Mouse (Mus musculus) spleen, postnatal 36 days (tissue): ENCODE results near the gene Ttc16.
A peak's percentile ranks its signal among the peaks of the same experiment; 100 is the strongest.

Experiments
- DNase-seq, 2 experiments: peaks; one replicate each; pipeline ENCODE4 v3.0.0; 2022; ENCODE audit warnings: low spot score in 2 of 2, mixed read lengths in 1 of 2

The Ttc16 gene

DNA sequence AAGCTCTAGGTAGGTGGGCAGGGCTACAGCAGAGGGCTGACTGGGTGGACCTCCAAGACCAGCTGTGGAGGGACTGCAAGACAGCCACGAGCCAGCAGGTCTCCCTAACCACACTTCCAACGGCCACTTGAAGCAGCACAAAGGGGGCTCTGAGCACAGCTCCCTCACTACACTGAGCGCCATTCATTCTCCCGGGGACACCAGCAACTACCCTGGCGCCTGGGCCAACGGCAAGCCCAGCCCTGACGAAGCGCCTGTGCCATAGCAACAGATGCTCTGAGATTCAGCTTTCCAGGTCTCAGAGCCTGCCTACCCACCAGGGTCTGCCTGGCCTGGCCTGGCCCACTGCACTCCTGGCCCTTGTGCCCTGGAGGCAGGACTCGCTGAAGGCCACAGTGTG is 56.7 kb downstream of the Ttc16 start:
- no peak for DNase-seq

DNA sequence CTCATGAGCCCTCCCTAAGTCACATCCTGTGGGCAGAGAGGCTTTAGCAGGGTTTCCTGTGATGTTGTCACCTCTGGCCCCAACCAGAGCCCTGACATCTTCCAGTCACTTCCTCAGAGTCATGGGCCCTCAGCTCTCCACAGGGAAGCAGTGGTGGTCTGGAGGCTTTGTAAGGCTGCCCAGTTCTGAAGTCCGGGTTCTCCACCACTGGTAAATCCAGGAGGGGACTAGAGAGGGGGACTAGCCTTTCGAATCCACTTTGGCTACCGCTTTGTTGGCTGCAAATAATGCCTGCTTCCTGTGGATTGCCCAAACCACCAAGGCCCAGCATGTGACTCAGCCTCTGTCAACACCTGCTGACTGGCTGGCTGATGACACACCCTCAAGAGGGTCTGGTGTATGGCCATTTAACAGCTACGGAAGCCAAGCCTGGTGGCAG is 60.4 kb downstream of the Ttc16 start:
- peak; percentile 73 to 78 for DNase-seq

DNA sequence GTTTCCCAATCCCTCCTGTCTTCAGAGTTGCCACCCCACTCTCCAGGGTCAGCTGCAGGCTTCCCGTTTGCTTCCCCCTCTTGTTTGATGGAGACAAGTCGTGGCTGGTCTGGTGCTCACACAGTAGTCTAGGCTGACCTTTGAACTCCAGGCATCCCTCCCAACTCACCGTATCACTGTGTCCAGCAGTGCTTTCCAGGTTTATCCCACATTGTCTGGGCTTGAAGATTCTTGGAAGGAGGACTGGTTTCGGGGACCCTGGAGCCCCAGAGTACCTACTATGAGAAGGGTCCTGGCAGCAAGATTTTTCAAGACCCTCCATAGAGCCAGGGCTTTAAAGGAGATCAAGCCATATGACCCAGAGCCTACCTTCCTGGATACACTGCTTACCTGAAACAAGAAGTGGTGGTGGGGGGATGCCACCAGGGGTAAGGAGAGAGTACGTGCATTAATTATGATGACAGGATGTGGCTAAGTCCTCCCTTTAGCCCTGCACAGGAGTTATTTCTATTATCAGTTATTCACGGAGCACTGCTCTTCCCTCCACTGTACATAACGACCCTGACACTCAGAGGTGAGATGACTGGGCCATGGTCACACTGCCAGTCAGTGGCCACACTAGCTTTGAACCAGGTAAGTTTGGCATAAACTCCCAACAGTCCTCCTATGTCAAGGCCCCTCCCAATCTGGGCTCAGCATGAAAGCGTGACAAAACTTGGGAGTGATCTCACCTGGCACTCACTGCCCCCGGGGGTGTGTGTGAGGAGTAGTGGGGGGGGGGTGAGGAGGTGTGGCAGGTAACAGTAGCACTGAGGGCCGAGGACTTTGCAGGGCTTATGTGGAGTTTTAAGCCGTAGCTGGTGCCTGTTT is 61.1 kb downstream of the Ttc16 start:
- DNase-seq, result peak; percentile 50 to 63

DNA sequence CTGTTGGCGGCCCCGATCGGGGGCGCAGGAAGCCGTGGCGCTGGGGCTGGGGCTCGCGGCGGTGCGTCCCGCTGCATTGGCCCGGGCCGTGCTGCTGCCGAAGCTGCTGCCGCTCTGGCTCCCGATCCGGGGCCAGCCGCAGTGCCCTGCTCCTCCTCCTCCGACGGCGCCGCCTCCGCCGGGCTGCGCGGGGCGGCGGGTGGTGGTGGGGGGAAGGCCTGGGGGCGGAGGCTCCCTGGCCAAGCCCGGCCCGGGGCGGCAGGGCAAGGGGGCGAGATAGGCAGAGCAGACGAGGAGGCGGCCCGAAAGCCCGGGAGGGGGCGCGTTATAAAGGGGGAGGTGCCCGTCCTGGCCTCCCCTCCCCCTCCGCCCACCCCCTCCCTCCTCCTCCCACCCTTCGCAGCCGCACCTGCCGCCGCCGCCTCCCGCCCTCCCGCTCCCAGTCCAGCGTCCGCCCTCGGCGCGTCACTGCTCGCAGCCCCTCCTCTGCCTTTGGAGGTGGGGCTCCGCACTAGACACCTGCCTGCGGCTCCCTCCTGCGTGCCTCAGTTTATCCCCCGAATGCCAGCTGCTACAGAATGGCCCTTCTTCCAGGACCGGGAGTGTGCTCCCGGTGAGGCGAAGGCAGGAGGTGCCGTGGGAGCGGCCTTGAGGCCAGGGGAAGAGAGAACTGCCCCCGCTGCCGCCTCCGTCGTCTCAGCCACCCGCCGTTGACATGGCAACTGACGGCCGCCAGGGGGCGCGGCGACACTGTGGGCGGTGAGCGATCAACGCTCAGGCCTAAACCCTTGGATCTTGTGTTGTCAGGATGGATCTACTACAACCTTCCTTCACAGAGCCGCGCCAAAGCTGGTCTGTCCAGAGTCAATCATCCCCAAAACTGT is 62.3 kb downstream of the Ttc16 start, which contains the start of gene Cdk9:
Gene Cdk9, minus strand, starts transcription at position 143 of the 884 bp plus-strand sequence.
- DNase-seq, result peak; percentile 91 to 92

DNA sequence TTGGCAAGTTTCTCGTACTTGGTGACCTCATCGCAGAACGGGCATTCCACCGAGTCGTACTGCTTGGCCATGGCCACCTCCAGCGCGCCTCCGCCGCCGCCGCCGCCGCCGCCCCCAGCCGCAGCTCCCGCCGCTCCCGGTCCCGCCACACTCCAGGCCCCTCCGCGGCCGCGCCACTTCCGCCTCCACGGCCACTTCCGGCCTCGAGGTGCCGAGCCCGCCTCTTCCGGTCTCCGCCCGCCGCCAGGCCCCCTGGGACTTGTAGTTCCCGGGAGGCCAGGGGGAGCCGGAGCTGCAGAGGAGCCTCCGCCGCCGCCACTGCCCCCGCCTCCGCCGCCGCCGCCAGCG is 62.9 kb downstream of the Ttc16 start:
- peak; percentile 95 to 96 for DNase-seq

DNA sequence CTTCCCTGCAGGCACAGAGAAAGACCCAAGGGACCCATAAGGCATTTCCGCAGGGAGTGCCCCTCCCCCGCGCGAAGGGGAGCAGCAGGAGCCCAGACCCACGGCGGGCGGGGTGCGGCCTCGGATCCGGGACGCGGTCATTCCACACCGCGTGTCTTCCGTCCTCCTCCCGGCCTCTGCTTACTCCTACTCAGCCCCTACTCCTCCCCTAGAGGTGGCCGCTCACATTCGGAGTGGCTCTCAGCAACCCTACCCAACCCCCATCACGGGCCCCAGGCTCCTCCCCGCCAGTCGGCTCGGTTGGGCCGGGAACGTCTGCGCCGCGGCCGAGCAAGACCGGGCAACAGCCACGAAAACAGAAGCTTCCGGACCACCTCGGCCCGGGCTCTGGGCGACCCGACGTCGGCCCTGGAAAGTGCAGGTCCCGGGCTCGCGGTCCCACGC is 63.3 kb downstream of the Ttc16 start:
- DNase-seq, result peak; percentile 73

DNA sequence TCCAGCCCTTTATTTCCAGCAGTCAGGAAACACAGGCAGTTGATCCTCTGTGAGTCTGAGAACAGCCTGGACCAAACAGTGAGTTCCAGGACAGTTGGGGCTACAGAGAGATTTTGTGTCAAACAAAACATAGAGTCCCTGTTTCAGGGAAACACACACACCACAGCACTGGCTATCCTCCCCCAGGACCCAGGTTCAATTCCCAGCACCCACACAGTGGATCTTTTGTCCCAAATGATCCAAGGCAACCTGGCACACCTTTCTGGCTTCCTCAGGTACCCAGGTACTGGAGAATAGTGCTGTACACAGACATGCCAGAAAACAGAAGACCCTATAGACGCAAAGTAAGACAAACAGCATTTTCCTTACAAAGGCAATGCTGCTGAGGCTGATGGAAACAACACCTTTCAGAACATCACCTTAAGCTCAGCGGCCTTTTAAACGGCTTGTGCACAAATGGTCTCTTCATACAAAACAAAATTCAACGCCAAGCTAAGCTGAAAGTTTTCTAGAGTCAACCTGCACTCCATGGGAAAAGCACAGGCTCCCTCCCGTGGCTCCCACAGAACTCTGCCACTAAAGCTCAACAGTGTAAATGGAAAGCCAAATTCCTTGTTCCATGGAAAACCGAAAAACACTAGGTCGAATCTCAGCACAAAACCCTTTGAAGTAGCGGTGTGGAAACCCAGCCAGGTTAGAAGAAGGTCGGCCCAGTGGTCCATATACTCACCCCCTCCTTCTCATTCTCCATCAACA is 64.0 kb downstream of the Ttc16 start:
- DNase-seq, result no peak

DNA sequence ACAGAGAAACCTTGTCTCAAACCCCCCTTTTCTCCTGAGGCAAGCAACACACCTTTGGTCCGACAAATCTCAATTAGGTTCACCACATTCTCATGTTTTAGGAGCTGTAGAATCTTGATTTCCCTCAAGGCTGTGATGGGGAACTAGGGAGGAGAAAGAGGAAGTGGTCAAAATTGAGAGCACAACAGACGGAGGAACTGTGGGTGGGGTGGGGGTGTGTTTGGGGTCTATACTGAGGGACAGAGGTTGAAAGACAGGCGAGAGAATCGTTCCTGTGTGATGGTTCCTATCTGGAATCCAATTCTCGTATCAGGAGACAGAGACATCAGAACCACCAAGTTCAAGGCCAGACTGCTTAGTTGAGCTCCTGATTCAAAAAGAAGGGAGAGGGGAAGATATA is 65.0 kb downstream of the Ttc16 start:
- DNase-seq, result peak; percentile 74 to 79

DNA sequence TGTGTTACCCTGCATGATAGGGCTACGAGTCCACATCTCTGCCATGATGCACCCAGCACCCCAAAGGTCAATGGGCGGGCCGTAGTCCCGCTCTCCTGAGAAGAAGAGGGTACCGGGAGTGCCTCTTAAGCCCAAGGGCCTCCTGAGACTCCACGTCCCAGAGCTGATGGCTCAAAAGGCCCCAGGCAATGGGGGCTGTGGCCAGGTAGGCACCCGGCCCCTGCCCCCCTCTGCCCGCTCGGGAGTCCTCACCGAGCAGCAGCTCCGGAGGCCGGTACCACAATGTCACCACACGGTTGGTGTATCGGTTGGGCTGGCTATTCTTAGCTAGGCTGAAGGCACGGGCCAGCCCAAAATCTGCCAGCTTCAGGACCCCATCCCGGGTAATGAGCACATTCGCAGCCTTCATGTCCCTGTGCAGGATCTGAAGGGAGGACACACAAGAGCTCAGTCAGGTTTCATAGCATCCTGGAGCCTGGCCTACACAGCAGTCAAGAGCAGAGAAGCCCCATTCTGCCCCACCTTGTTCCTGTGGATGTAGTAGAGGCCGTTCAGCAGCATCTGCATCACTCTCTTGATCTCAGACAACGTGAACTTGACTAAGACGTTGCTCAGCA is 65.8 kb downstream of the Ttc16 start:
- DNase-seq, result no peak

DNA sequence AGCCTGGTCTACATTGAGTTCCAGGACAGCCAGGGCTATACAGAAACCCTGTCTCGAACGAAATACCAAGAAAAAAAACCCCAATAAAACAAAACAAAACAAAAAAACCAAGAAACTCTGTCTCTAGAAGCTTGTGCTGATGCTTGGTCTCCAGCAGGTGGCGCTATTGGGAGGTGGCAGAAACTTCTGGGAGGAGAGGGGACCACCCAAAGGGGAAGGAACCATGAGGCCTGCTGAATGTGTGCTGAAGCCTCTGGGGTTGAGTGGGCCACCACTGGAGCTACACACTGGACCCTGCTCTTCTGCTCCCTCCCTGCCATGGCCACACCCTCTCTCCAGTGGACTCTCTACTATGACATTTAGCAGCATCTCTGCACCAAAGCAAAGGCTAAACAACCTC is 66.8 kb downstream of the Ttc16 start:
- DNase-seq, result peak; percentile 57 to 61
